Mouse (Mus musculus) liver, adult 2 months (tissue): Measurements from ENCODE around the gene Chn1. TPM values are rescaled to one million over a fixed set of nuclear protein-coding genes. Genes with fewer than 3 reads are reported as not detected.
A peak's percentile ranks its signal among the peaks of the same experiment; 100 is the strongest.

Experiments used
- DNase-seq: peaks from one replicate; pipeline ENCODE4 v3.0.0-alpha.2; 2011; ENCODE audit warnings: low read depth, low spot score; ENCODE audit errors: extremely low read depth
- H3K27ac ChIP-seq: fragments of 200-500 bp; replicated peaks from 2 replicates; pipeline ENCODE4 v1.5.1; 2012; ENCODE audit warnings: low read depth, mild to moderate bottlenecking, control low read depth, inconsistent platforms, low read length; ENCODE audit not compliant: insufficient read depth
- H3K27me3 ChIP-seq: fragments of 200-500 bp; 2 replicates; pipeline ENCODE4 v1.6.1; 2012; ENCODE audit warnings: mild to moderate bottlenecking, moderate library complexity, low read length, inconsistent platforms; ENCODE audit not compliant: control insufficient read depth, insufficient read depth
- H3K36me3 ChIP-seq: fragments of 200-500 bp; 2 replicates; pipeline ENCODE4 v1.6.1; 2012; ENCODE audit warnings: low read length, inconsistent platforms; ENCODE audit not compliant: control insufficient read depth, insufficient read depth
- H3K4me1 ChIP-seq: fragments of 200-500 bp; 2 replicates; pipeline ENCODE4 v1.6.1; 2011; ENCODE audit warnings: low read length; ENCODE audit not compliant: control insufficient read depth, insufficient read depth
- H3K4me3 ChIP-seq: fragments of 200-500 bp; 2 replicates; pipeline ENCODE4 v1.5.1; 2011; ENCODE audit warnings: low read depth, mild to moderate bottlenecking, control low read depth, low read length, moderate library complexity; ENCODE audit not compliant: insufficient read depth
- H3K79me2 ChIP-seq: fragments of 200-500 bp; 2 replicates; pipeline ENCODE4 v1.6.1; 2012; ENCODE audit warnings: inconsistent platforms, mild to moderate bottlenecking, low read length, moderate library complexity; ENCODE audit not compliant: control insufficient read depth, insufficient read depth
- H3K9ac ChIP-seq: fragments of 200-500 bp; 2 replicates; pipeline ENCODE4 v1.6.1; 2012; ENCODE audit warnings: low read depth, mild to moderate bottlenecking, control low read depth, inconsistent platforms, low read length
- CTCF ChIP-seq: fragments of 200-500 bp; IDR thresholded peaks from 2 replicates; pipeline ENCODE4 v1.5.1; 2011; ENCODE audit warnings: low read depth, low read length, control low read depth
- POLR2A ChIP-seq: fragments of 200-500 bp; IDR thresholded peaks from 2 replicates; pipeline ENCODE4 v1.6.1; 2011; ENCODE audit warnings: low read length, control low read depth; ENCODE audit not compliant: insufficient read depth; ENCODE audit errors: extremely low read depth
- WGBS: fragments of 180-500 bp; shearing (Covaris S2); methylation state at CpG from one replicate; pipeline ENCODE4 v1.1.7; 2018; 5-methylcytosine and 5-hydroxymethylcytosine counted together
- polyA plus RNA-seq: library from polyadenylated mRNA; depleted of rRNA; stranded (reverse); fragments of >200 nt; gene quantifications from 2 replicates; pipeline ENCODE4 v1.2.3, GENCODE M21; 2012
- total RNA-seq: library from RNA; depleted of rRNA; stranded (reverse); fragments of >200 nt; gene quantifications from 2 replicates; pipeline ENCODE4 v1.2.3, GENCODE M21; 2014

The Chn1 gene
- total and polyA plus RNA-seq, 2 experiments = 0.18 TPM; not detected in 1

- TF ChIP-seq CTCF (no peak), POLR2A (no peak)
- H3K4me3 ChIP-seq = no peak overlapping the region
- H3K79me2 ChIP-seq = no peaks in the 10 kb centered on the region
- 0 out of 2 replicates have a peak, but pooled peaks cover 2% of the 10 kb centered on the region for H3K4me1 ChIP-seq
- H3K9ac ChIP-seq = no peak overlapping the region
- no peak for DNase-seq
- no peaks in the 10 kb centered on the region for H3K36me3 ChIP-seq
- H3K27me3 ChIP-seq = no peaks in the 10 kb centered on the region
- no peak overlapping the region for H3K27ac ChIP-seq
- 67% methylated on average over 18 of the region's 18 CpGs for WGBS
These were observed 115.2 kb downstream of the Chn1 start for GRCm38 (mm10) chr2:73659726-73660565.

- Histone ChIP-seq H3K9ac (no peak overlapping the region), H3K4me3 (no peak overlapping the region)
These were observed 116.1 kb downstream of the Chn1 start for GRCm38 (mm10) chr2:73659041-73659440.

GRCm38 (mm10) chr2:73657961-73658360 is 117.2 kb downstream of the Chn1 start:
- Histone ChIP-seq H3K4me1 (0 out of 2 replicates have a peak, but pooled peaks cover 2% of the 10 kb centered on the region), H3K36me3 (no peaks in the 10 kb centered on the region), H3K27ac (no peak overlapping the region), H3K79me2 (no peaks in the 10 kb centered on the region), H3K4me3 (no peak overlapping the region), H3K9ac (no peak overlapping the region), H3K27me3 (no peaks in the 10 kb centered on the region)
- no peak for DNase-seq
- WGBS = 89% methylated on average over 3 of the region's 3 CpGs
- TF ChIP-seq CTCF = no peak

More at GRCm38 (mm10) chr2:73659041-73659440, 116.1 kb downstream of the Chn1 start:
- Histone ChIP-seq H3K27me3 (no peaks in the 10 kb centered on the region), H3K27ac (no peak overlapping the region), H3K4me1 (0 out of 2 replicates have a peak, but pooled peaks cover 2% of the 10 kb centered on the region), H3K79me2 (no peaks in the 10 kb centered on the region), H3K36me3 (no peaks in the 10 kb centered on the region)
- no peak for TF ChIP-seq CTCF
- TF ChIP-seq POLR2A = no peak
- WGBS = 89% methylated on average over 8 of the region's 8 CpGs
- no peak for DNase-seq

- no peaks in the 10 kb centered on the region for H3K27me3 ChIP-seq
- TF ChIP-seq POLR2A (no peak), CTCF (no peak)
- 0 out of 2 replicates have a peak, but pooled peaks cover 2% of the 10 kb centered on the region for H3K4me1 ChIP-seq
- 52% methylated on average over 7 of the region's 7 CpGs for WGBS
- no peak overlapping the region for H3K9ac ChIP-seq
- H3K27ac ChIP-seq = no peak overlapping the region
- DNase-seq = peak; percentile 60
- H3K36me3 ChIP-seq = no peaks in the 10 kb centered on the region
- H3K79me2 ChIP-seq = no peaks in the 10 kb centered on the region
- H3K4me3 ChIP-seq = no peak overlapping the region
These were observed 118.0 kb downstream of the Chn1 start for GRCm38 (mm10) chr2:73657151-73657550.

- H3K4me3 ChIP-seq = no peak overlapping the region
- no peak overlapping the region for H3K27ac ChIP-seq
- no peaks in the 10 kb centered on the region for H3K27me3 ChIP-seq
- no peaks in the 10 kb centered on the region for H3K79me2 ChIP-seq
- no peak overlapping the region for H3K9ac ChIP-seq
- H3K36me3 ChIP-seq = no peaks in the 10 kb centered on the region
- TF ChIP-seq CTCF (no peak), POLR2A (no peak)
- DNase-seq = no peak
- WGBS = 88% methylated on average over 4 of the region's 4 CpGs
- 0 out of 2 replicates have a peak, but pooled peaks cover 2% of the 10 kb centered on the region for H3K4me1 ChIP-seq
These were observed 119.5 kb downstream of the Chn1 start for GRCm38 (mm10) chr2:73655663-73656062.

GRCm38 (mm10) chr2:73654892-73655243 is 120.3 kb downstream of the Chn1 start:
- H3K4me3 ChIP-seq = no peak overlapping the region
- no peaks in the 10 kb centered on the region for H3K36me3 ChIP-seq
- WGBS = 65% methylated on average over 1 of the region's 1 CpGs
- no peak overlapping the region for H3K9ac ChIP-seq
- no peak overlapping the region for H3K27ac ChIP-seq
- H3K79me2 ChIP-seq = no peaks in the 10 kb centered on the region
- no peaks in the 10 kb centered on the region for H3K27me3 ChIP-seq
- DNase-seq = no peak
- no peak for TF ChIP-seq POLR2A
- no peak for TF ChIP-seq CTCF
- 0 out of 2 replicates have a peak, but pooled peaks cover 2% of the 10 kb centered on the region for H3K4me1 ChIP-seq
